Mouse (Mus musculus): ENCODE data around the gene Gm17387.

DNA sequence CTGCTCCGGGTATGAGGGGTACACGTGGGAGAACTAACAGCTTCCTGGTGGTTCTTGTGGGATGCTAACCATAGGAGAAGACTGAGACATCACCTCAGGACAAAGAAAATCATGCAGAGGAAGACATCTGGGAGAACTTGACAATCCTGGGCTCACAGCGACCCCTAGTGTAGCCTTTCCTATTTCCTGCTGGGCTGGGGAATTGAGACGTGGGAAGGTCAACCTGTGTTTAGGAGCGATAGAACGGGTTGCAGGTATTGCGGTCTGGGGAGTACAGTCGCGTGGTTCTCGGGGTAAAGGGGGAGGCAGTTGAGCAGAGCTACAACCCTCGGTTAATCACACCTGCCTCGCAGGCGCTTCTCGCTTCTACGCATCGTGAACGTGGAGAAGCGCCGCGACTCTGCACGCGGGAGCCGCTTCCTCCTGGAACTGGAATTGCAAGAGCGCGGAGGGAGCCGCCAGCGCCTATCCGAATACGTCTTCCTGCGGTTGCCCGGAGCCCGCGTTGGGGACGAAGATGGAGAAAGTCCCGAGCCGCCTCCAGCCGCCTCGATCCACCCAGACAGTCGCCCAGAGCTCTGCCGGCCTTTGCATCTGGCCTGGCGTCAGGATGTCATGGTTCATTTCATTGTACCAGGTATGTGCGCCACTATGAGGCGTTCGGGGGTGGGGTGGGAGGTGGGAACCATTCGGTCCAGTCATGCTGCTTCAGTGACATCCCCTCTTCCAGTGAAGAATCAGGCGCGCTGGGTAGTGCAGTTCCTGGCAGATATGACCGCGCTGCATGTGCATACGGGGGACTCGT is 41.3 kb downstream of the Gm17387 start:
- TF ChIP-seq MXI1 (IDR thresholded peaks at IDR 0.05; ENCODE audit: low read depth, low read length) (no peak), CTCF (IDR thresholded peaks at IDR 0.05 in 2 of 3, conservative IDR thresholded peaks at IDR 0.05 in 1 of 3; ENCODE audit: control insufficient read depth in 1 of 3, insufficient read depth in 1 of 3, low read depth in 2 of 3, low read length in 3 of 3, poor library complexity in 1 of 3, severe bottlenecking in 1 of 3) (peak; percentile 63 to 73 (median 67)), GABPA (IDR thresholded peaks at IDR 0.05; ENCODE audit: low read depth, low read length) (no peak), MYB (IDR thresholded peaks at IDR 0.05; ENCODE audit: low read depth, low read length) (no peak), EP300 (IDR thresholded peaks at IDR 0.05; ENCODE audit: low read depth in 1 of 2, low read length in 2 of 2) (no peak), MAX (IDR thresholded peaks at IDR 0.05; ENCODE audit: low read length) (no peak), POLR2A (IDR thresholded peaks at IDR 0.05; ENCODE audit: control insufficient read depth in 1 of 2, insufficient read depth in 1 of 2, low read depth in 1 of 2, low read length in 2 of 2, poor library complexity in 1 of 2) (no peak), UBTF (IDR thresholded peaks at IDR 0.05; ENCODE audit: borderline replicate concordance, insufficient read depth, low read depth, low read length) (no peak), MAFK (IDR thresholded peaks at IDR 0.05; ENCODE audit: borderline replicate concordance, low read depth, low read length) (no peak), SMC3 (IDR thresholded peaks at IDR 0.05; ENCODE audit: low read depth, low read length) (peak; percentile 53), CHD1 (IDR thresholded peaks at IDR 0.05; ENCODE audit: low read depth, low read length) (no peak), NELFE (IDR thresholded peaks at IDR 0.05; ENCODE audit: low read depth, low read length) (no peak)
